Mouse (Mus musculus): ENCODE data around the gene Polrmt.

Gene Polrmt

DNA sequence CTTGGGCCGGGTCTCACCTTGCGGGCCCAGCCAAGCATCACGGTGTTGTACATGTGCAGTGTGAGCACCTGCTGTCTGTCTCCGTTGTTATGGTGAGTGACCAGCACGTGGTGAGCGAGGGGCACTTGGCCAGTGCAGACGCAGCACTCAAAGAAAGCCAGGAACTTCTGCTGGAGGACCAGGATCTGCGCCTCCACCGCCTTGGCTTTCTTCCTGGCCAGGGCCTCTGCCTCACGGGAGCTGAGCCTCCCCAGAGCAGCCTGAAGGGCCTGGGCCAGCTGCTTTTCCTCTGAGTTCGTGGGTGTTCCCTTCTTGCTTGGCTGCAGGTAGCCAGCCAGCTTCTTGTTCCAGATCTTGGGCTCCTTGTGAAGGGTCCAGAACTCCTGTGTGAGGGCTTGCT is 3.2 kb downstream of the Polrmt start:
- no peak for DNase-seq (ENCODE audit: low read depth, low spot score)

DNA sequence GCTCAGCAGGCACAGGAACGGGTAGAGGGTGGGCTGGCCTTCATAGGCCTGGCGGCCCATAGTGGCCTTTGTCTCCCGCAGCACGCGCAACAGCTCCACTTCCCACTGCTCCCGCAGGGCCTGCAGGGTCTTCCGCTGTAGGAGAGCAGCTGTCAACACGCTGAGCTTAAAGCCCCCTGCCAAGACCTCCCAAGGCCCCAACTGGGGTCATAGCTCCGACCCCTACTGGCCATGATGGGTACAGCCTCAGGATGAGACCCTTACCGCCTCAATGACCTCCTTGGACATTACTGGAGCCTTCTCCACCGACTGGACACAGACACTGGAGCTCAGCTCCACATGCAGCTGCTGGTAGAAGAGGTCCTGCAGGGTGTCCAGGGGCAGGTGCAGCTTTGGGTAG is 5.5 kb downstream of the Polrmt start:
- DNase-seq (ENCODE audit: low read depth, low spot score) = no peak

DNA sequence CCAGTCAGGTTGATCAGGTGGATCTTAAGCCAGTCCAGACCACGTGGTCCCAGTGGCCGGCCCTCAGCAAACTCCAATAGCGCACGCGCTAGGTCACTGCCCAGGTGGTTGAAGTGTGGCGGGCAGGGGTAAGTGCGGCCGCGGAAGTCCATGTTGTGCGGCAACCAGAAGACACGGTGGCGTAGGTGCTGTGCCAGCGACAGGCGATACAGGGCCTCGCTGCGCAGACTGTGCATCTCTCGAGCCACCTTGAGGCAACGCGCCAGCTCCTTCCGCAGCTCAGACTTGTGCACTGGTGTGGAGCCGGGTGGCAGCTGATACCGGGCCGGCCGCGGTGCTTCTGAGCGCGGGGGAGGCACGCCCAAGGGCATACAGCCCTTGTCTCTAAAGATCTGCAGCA is 7.1 kb downstream of the Polrmt start:
- no peak for DNase-seq (ENCODE audit: low read depth, low spot score)

DNA sequence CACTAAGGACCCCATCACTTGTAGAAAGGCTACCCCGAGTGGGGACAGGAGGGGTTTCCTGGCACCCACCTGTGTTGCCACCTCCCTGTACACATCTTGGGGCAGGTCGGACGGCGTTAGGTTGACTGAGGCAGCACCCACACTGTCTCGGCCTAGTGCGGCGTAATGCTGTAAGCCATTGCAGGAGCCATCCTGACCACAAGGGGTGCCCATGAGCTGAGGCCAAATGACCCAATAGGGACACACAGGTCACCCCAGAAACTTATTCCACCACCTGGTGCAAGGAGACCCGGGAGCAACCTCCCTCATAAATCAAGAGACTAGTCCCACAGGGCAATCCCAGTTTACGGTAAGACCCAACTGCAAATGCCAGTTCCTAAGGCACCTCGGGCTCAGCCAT is 8.1 kb downstream of the Polrmt start:
- DNase-seq (ENCODE audit: low read depth, low spot score) = peak; percentile 26

DNA sequence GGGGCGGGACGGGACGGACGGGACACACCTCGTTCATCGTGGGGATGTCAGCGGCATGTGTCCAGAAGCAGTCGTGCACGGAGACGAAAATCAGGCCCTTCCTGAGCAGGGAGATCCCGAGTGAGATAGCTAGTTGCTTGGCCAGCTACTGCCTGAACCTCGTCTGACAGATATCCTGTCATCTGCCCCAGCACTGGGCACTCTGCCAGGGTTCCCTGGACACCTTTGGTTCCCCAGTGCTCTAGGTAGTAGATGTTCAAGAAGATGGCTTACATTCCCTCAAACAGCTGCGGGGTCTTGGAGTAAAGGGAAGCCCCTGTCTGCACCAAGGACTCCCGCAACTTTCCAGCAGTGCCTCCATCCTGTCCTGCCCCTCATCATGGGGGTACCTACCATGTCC is 9.7 kb downstream of the Polrmt start:
- DNase-seq (ENCODE audit: low read depth, low spot score) = no peak

DNA sequence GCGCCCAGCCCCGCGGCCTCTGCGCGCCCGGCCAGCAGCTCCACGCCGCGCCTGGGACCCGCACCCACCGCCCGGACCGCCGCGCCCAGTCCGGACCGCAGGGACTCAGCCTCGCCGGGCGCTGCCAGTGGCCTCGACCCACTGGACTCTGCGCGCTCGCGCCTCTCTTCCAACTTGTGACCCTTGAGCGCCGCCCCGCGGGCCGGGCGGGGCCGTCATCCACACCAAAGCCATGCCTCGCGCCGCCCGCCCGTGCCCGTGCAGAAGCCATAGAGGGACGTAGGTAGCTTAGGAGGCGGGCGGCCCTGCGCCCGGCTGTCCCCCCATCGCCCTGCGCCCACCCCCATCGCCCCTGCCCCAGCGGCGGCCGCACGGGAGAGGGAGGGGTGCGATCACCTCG is 11.0 kb downstream of the Polrmt start:
- no peak for DNase-seq (ENCODE audit: low read depth, low spot score)

DNA sequence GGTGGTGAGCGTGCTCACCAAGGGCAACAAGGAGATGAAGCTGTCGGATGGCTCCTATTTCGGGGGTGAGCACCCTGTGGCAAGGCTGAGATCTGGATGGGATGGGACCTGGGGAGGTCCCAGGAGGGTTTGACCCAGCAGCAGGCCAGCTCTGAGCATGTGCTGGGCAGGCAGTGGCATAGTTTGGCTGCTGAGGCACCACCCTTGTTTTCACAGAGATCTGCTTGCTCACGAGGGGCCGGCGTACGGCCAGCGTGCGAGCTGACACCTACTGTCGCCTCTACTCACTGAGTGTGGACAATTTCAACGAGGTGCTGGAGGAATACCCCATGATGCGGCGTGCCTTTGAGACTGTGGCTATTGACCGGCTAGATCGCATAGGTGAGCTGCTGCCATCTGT is 12.5 kb downstream of the Polrmt start:
- no peak for DNase-seq (ENCODE audit: low read depth, low spot score)

DNA sequence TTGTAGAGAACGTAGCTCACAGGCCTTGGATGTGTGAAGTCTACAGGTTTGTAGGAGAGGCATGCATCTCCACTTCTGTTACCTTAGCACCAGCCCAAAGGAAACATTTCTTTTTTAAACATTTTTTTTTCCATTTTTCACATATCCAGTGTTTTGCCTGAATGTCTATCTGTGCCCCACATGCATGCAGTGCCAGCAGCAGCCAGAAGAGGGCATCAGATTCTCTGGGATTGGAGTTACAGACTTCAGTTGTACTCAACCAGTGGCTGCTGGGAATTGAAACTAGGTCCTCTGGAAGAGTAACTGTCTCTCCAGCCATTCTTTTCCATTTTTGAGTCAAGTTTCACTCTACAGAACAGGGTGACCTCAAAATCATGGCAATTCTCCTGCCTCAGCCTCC is 13.9 kb downstream of the Polrmt start:
- DNase-seq (ENCODE audit: low read depth, low spot score) = peak; percentile 41

DNA sequence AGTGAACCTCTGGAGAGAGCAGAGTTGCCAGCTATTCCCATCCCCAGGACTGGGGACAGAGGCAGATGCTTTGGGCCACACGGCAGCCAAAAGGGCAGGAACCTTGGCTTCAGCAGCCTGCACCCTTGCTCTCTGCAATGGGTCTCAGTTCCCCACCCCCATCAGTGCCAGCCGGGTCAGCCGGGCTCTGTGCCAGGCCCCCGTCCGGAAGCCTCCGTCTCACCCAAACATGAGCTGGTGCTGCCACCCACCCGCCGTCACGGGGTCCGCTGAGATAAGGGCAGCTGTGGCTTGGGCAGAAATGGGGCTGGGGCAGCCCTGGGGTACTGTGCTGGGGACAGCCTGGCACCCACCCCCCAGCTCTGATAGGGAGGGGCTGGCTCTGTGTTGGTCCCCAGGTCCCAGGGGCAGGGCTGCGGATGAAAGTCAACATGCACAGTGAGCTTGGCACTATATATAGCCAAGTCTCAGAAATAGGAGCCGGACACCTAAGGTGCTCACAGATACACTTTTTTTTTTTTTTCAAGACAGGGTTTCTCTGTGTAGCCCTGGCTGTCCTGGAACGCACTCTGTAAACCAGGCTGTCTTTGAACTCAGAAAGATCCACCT is 16.9 kb downstream of the Polrmt start:
- DNase-seq (ENCODE audit: low read depth, low spot score) = no peak

DNA sequence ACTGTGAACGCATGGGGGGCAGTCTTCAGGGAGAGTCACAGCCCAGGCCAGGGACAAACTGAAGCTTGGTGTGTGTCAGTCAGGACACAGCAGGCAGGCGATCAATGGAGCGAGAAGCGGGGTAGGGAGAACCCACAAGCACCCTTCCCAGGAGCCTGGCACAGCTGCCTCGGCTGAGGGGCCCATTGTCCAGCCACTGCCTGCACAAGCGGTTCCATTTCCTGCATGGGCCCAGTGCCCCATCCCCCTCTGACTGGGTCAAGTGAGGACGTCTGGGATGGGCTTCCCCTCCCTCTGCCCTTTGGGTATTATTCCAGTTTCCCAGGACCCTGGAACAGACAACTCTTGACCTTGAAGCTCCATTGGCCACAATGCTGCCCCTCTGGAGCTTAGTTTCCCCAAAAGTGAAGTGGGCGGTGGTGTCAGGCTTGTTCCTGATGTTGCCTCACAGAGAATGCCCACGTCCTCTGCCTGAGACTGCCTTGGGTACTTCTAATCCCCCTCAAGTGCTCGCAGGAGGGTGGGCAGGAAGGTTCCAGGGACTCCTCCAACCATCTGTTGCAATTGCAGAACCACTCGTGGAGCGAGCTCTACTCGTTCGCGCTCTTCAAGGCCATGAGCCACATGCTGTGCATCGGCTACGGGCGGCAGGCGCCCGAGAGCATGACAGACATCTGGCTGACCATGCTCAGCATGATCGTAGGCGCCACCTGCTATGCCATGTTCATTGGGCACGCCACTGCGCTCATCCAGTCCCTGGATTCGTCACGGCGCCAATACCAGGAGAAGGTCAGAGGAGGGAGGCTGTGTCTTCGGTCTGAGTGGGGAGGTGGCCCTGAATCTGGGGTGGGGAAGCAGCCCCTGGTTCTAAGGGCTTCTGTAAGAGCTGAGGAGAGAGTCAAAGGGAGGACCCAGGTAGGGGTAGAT is 17.8 kb downstream of the Polrmt start:
- no peak for DNase-seq (ENCODE audit: low read depth, low spot score)

DNA sequence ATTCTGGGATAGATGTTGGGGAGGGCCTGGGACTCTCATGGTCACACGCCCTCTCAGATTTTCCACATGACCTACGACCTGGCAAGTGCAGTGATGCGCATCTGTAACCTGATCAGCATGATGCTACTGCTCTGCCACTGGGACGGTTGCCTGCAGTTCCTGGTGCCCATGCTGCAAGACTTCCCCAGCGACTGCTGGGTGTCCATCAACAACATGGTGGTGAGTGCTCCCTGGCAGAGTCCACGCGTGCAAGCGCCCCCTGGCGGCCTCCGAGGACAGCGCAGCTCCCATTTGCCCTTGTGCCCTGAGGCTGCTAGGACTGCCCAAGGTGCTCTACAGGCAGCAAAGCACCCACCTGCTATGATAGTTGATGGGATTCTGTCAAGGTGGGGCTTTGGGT is 20.3 kb downstream of the Polrmt start:
- peak; percentile 70 for DNase-seq (ENCODE audit: low read depth, low spot score)

DNA sequence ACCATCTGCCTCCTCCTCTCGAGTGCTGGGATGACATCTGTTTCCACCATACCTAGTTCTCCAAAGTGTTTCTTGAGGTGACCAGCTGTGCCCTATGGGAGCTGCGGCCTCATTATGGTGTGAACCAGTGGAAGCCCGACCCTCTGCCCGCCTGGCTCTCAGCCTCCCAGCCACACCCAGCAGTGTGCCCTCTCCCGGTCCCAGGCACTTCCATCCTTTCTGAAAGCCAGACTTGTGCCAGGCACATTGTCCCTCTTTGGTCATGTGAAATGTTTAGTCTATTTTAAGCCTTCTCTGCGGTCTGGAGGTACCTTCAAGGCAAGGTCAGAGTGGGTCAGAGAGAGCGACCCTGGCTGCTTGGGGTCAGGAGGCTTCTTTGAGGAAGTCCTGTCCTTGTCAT is 22.7 kb downstream of the Polrmt start:
- no peak for DNase-seq (ENCODE audit: low read depth, low spot score)

DNA sequence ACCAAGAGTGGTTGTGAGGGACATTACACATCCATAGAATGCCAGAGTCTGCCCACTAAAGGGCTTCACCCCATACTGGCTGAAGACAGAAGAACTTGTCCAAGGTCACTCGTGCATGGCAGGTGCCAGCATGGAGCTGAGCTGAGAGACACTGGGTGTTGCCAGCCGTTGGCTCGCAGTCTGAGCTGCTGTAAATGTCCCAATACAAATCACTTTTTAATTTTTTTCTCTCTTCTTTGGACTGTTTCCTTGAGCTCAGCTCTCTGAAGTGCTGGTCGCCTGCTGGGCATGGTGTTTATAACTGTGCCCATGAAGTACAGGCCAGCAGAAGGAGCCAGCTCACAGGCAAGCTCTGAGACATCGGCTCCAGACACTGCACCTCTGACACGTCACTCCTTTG is 23.3 kb downstream of the Polrmt start:
- no peak for DNase-seq (ENCODE audit: low read depth, low spot score)

DNA sequence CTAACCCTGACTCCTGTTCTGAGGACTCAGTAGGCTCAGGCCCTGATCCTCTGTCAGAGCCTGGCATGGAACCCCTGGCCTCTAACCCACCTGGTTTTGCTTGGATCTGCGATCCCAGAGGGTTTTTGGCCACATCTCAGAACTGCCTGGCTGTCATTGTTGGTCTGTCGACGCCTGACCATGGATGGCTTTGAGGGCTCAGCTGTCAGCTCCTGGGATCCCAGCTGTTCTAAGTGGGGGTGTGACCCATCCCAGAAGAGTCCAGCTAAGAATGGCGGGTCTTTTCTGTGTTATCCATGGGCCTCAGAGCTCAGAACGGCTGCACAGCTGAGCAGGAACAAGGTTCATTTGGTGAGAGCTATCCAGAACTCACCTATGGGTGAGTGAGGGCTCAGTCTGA is 25.3 kb downstream of the Polrmt start:
- no peak for DNase-seq (ENCODE audit: low read depth, low spot score)

DNA sequence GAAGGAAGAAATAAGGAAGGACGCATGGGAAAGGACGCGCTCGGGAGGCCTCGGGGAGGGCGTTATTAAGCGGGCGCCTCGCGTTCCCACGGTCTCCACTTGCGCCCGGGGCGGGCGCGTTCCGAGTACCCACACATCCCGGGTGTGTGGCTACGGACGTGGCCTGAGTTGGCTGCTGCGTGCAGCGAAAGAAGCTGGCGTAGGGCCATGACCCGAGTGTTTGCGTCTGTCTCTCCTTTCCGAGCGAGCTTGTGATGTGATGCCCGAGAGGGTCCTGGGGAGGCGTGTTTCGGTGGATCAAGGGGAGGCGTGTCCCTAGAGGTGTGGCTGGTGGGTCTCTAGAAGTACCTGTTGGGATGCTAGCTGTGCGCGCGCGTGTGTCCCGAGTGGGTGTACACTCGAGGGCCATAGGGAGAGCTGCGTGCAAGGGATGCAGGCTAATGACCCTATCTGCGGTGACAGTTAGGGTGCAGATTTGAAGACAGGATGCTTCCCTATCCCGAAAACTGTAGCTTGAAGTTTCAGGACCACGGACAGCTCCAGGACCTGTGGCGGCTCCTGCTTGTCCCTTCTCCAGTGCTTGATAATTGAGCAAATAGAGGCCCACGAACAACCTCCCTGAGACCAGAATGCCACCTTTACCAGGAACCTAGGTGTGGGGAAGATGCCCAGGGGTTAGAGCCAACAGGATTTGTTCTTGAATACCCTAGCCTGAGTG is 28.6 kb downstream of the Polrmt start:
- peak; percentile 48 for DNase-seq (ENCODE audit: low read depth, low spot score)

DNA sequence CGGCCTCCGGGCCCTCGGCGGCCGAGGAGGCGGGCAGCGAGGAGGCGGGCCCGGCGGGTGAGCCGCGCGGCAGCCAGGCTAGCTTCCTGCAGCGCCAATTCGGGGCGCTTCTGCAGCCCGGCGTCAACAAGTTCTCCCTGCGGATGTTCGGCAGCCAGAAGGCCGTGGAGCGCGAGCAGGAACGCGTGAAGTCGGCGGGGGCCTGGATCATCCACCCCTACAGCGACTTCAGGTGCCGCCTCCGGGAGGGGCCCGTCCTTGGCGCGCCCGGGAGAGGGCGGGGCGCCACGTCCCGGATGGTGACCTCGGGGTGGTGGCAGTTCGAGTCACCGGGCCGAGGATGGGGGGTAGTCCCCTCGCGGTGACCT is 29.4 kb downstream of the Polrmt start:
- peak; percentile 40 for DNase-seq (ENCODE audit: low read depth, low spot score)

DNA sequence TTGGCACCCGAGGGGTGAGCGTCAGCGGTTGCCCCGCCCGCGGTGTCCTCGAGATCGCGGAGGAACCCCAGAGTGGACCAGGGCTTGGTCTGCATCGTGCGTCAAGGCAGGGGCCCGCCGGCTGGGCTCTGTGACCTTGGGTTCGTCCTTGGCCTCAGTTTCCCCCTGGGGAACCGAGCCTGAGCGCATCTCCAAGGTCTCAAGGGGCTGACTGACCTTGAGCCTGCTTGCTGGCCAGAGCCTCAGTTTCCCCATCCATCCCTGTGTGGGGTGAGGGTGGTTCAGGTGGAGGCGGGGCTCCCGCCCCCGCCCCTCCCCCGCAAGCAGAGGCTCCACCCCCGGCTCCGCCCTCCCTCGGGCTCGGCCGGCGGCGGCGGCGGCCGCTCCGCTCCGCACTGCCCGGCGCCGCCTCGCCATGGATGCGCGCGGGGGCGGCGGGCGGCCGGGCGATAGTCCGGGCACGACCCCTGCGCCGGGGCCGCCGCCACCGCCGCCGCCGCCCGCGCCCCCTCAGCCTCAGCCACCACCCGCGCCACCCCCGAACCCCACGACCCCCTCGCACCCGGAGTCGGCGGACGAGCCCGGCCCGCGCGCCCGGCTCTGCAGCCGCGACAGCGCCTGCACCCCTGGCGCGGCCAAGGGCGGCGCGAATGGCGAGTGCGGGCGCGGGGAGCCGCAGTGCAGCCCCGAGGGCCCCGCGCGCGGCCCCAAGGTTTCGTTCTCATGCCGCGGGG is 30.0 kb downstream of the Polrmt start, which contains the start of gene Hcn2:
Gene Hcn2, plus strand, starts transcription at position 381 of the 734 bp plus-strand sequence.
- no peak for DNase-seq (ENCODE audit: low read depth, low spot score)

DNA sequence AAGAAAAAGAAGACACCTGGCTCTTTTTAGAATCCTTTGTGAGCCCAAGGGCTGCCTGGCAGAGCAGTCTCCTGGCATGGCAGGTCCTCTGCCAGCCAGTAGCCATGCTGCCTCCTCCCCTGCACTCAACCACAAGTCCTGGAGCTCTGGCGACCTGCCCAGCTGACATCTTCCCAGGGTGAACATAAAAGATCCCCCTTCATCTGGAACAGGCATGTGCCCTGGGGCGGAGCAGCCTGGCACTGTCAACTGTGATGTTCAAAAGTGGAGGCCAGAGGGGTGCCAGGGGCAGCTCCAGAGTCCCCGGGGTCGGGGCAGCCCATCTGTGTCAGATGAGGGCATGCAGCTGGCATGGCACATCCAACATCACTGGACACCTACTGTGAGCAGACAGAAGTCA is 31.4 kb downstream of the Polrmt start:
- DNase-seq (ENCODE audit: low read depth, low spot score) = no peak

DNA sequence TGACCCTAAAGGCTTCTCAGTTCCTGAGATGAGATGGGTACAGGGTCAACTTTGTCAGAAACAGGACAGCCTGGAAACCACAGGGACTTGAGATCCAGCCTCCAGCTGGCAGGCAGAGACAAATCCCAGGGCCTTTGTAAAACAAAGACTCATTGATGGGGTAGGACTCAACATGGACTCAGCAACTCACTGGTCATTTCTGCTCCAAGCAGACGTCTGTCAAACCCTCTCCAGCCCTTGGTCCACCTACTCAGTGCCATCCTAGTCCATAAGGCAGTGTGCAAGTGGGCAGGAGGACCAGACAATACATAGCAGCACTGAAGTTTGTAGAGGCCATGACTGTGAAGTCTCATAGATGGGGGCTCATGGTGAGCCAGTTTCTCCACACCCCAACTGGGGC is 33.2 kb downstream of the Polrmt start:
- no peak for DNase-seq (ENCODE audit: low read depth, low spot score)

DNA sequence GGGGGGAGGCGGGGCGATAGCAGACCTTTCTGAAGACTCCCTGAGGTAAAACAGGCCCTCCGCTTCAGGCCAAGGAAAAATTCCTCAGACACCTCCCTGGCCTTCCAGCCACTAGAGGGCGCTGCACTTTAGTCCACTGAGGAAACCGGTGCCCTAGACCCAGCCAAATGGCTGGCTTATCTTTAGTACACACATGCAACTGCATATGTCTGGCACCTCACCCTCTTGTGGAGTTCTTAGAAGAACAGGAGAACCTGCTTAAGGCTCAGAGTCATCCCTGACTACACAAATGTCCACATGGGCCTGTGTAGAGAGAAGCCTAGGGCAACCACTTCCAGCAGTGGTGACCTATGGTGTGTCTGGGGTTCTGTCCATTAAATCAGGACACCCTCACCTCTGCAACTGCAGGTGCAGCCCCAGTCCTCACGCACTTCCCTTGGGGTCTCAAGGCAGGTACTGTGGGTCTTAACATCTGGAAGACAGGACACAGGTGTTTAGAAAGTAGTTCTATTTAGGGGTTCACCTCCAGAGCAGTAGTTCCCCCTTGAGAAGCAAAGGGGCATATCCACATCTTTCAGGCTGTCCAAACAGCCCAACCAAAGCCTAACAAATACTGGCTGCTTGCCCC is 33.8 kb downstream of the Polrmt start:
- DNase-seq (ENCODE audit: low read depth, low spot score) = peak; percentile 71

DNA sequence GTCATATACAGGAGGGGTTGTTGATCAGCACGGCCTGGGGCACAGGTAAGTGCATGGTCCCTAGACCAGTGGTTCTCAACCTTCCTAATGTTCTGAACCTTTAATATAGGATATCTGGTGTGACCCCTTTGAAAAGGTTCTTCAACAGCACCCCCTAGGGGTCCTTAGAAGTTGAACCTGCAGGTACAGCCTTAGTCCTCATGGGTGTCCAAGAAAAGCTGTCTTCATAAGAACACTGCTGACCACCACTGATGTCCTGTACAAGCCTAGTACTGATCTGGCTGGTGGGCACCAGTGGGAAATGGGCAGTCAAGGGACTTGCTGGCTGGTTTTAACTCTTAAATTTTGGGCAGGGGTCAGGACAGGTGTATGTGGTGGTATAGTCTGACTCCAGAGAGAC is 34.4 kb downstream of the Polrmt start:
- DNase-seq (ENCODE audit: low read depth, low spot score) = peak; percentile 71

All from A20 (cell line).